Mouse (Mus musculus): ENCODE data around the gene Ltbr. TPM values are rescaled to one million over a fixed set of nuclear protein-coding genes. Genes with fewer than 3 reads are reported as not detected.

Ltbr gene
- polyA plus RNA-seq, 1 experiment from 2014 or later = 36.6 TPM

DNA sequence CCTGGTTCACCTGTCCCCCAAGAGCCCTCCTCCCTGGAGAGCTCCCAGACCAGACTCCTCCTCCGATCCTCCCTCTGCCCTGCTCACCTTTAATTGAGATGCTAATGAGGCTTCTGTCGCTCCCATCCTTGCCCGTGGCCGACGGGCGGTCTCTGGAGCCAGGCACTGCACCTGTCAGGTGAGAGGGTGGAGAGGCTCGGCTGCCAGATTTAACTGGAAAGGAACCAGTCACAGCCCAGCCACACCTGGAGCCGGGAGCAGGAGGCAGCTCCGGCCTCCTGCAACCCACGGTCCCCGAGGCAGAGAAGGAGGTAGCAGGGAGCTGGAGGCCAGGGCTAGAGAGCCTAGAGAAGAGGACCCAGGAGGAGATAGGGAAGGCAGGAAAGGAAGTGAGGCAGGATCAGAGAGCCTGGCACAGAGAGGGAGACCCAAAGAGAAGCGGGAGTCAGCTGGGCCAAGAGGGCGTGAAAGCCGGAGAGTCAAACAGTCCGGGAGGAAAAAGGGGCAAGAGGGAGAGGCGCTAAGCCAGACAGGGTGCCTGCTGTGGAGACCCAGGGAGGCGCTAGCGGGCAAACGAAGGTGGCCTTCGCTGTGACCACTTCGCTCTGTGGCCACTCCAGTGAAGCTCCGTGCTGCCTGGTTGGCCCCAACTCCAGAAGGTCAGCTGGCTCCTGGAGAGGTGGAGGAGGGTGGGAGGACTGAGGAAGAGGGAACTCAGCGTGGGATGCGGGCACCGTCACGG is 7.6 kb upstream of the Ltbr start:
- no peak overlapping the region for H3K4me2 ChIP-seq (ENCODE audit: low read depth, severe bottlenecking)
- no peak overlapping the region for H3K27ac ChIP-seq (replicated peaks; ENCODE audit: low read depth, low read length)
- 6% methylated on average over 26 of the region's 26 CpGs for WGBS
- 0 out of 2 replicates have a peak, but pooled peaks cover 6% of the 10 kb centered on the region for H3K4me1 ChIP-seq (ENCODE audit: control insufficient read depth, insufficient read depth, low read length)
- H3K27me3 ChIP-seq (ENCODE audit: control insufficient read depth, insufficient read depth, low read length) = peaks cover 29% of the 10 kb centered on the region
- no peaks in the 10 kb centered on the region for H3K36me3 ChIP-seq (ENCODE audit: control insufficient read depth, insufficient read depth, low read length)
- H3K9me3 ChIP-seq (ENCODE audit: control insufficient read depth, low read length) = no peaks in the 10 kb centered on the region
- ATAC-seq (ENCODE audit: insufficient number of reproducible peaks, low FRiP score, low TSS enrichment, low read depth) (no peak), DNase-seq (ENCODE audit: low spot score) (no peak)
- H3K4me3 ChIP-seq (ENCODE audit: low read depth, low read length) = no peak overlapping the region
- no peak overlapping the region for H3K9ac ChIP-seq (ENCODE audit: low read length)

DNA sequence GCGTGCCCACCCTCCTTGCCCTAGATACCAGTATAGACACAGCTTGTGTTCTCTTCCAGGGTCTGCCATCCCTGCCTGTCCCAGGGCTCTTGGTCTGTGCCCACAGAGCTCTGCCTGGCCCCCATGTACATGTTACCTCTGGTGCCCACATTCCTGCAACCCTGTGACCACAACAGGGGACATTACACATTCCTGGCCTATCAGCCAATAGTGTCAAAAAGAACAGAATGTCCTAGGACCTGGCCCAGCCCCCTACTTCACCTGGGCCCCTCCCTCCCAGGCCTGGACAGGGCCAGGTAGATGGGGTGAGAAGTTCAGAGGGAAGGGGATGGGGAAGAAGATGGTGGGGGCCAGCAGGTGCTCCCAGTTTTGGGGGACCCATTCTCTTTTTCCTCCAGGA is 6.6 kb upstream of the Ltbr start, which contains the start of gene Scnn1a:
Gene Scnn1a, plus strand, starts transcription at position 337 of the 400 bp plus-strand sequence.
- WGBS = 60% methylated on average over 1 of the region's 1 CpGs

DNA sequence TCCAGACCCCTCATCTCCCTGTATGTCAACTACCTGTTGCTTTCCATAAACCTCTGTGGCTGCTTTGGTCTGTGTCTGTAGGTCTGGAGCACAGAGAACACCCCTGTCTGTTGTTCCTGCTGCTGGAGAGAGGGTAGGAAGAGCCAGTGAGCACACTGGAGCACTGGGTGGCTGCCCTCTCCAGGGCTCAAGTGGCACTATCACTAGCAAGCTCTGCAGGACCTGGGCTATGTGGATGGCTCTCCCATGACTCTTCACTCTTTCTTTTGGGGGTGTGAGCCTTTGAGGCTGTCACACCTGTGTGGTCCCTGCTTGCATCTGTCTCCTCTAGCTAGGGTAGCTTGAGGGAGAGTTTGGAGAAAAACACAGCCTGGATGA is 6.2 kb upstream of the Ltbr start:
- Histone ChIP-seq H3K4me1 (ENCODE audit: control insufficient read depth, insufficient read depth, low read length) (0 out of 2 replicates have a peak, but pooled peaks cover 6% of the 10 kb centered on the region), H3K9me3 (ENCODE audit: control insufficient read depth, low read length) (no peaks in the 10 kb centered on the region), H3K4me2 (ENCODE audit: low read depth, severe bottlenecking) (no peak overlapping the region), H3K27me3 (ENCODE audit: control insufficient read depth, insufficient read depth, low read length) (peaks cover 29% of the 10 kb centered on the region), H3K27ac (replicated peaks; ENCODE audit: low read depth, low read length) (no peak overlapping the region), H3K9ac (ENCODE audit: low read length) (no peak overlapping the region), H3K4me3 (ENCODE audit: low read depth, low read length) (no peak overlapping the region), H3K36me3 (ENCODE audit: control insufficient read depth, insufficient read depth, low read length) (no peaks in the 10 kb centered on the region)
- ATAC-seq (ENCODE audit: insufficient number of reproducible peaks, low FRiP score, low TSS enrichment, low read depth) = no peak
- no peak for DNase-seq (ENCODE audit: low spot score)

More for the DNA sequence above, 6.6 kb upstream of the Ltbr start, which contains the start of gene Scnn1a:
- Histone ChIP-seq H3K4me2 (ENCODE audit: low read depth, severe bottlenecking) (no peak within 1 kb of the TSS), H3K9me3 (ENCODE audit: control insufficient read depth, low read length) (no peaks in the 10 kb centered on the region), H3K4me1 (ENCODE audit: control insufficient read depth, insufficient read depth, low read length) (0 out of 2 replicates have a peak, but pooled peaks cover 6% of the 10 kb centered on the region), H3K27ac (replicated peaks; ENCODE audit: low read depth, low read length) (no peak within 1 kb of the TSS), H3K27me3 (ENCODE audit: control insufficient read depth, insufficient read depth, low read length) (peaks cover 29% of the 10 kb centered on the region), H3K4me3 (ENCODE audit: low read depth, low read length) (no peak within 1 kb of the TSS), H3K9ac (ENCODE audit: low read length) (no peak within 1 kb of the TSS), H3K36me3 (ENCODE audit: control insufficient read depth, insufficient read depth, low read length) (no peaks in the 10 kb centered on the region)
- ATAC-seq (ENCODE audit: insufficient number of reproducible peaks, low FRiP score, low TSS enrichment, low read depth) (no peak), DNase-seq (ENCODE audit: low spot score) (no peak)

DNA sequence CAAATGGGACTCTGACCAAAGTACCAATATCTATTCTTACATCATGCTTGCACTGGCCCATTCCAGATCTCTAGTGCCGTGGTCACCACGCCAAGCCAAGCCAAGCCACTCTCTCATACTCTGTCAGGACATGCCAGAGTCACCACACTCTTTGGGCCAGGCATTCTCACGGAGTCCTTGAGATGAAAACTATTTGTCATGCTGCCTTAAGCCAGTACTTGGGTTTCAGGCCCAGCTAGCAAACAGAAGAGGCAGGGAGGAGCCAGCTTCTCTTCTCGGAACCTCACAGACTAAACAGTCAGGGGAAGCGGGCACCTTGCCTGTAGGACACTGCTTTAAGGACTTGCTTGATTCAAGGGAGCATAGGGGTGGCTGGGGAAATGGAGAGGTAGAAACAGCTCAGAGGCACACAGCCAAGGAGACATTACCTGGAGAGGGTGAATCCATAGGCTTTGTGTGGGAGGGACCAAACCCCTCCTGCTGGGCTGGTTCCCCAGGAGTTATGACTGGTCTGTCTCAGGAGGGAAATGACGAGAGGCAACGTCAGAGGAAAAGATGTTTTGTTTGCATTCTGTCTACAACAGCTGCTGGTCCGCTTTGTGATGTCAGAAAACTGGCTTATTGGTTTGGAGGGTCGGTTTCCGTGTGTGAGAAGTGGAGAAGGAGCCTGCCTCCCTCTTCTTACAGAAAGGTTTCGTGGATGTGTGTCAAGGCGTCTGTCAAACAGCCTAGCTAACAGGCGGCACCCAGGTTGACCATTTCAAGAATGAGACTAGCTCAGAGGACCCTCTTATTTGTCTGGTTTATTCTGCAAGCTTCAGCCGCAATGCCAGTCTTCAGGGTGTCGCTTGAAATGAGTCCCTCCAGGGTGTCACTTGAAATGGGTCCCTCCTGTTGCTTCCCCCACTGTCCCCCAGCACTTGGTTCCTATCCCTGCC is 5.6 kb upstream of the Ltbr start:
- Histone ChIP-seq H3K4me3 (ENCODE audit: low read depth, low read length) (no peak overlapping the region), H3K9me3 (ENCODE audit: control insufficient read depth, low read length) (no peaks in the 10 kb centered on the region), H3K9ac (ENCODE audit: low read length) (no peak overlapping the region), H3K4me1 (ENCODE audit: control insufficient read depth, insufficient read depth, low read length) (peaks cover 10% of the 10 kb centered on the region), H3K36me3 (ENCODE audit: control insufficient read depth, insufficient read depth, low read length) (no peaks in the 10 kb centered on the region), H3K27ac (replicated peaks; ENCODE audit: low read depth, low read length) (no peak overlapping the region), H3K4me2 (ENCODE audit: low read depth, severe bottlenecking) (no peak overlapping the region), H3K27me3 (ENCODE audit: control insufficient read depth, insufficient read depth, low read length) (peaks cover 29% of the 10 kb centered on the region)
- DNase-seq (ENCODE audit: low spot score) (no peak), ATAC-seq (ENCODE audit: insufficient number of reproducible peaks, low FRiP score, low TSS enrichment, low read depth) (no peak)
- 71% methylated on average over 15 of the region's 15 CpGs for WGBS

DNA sequence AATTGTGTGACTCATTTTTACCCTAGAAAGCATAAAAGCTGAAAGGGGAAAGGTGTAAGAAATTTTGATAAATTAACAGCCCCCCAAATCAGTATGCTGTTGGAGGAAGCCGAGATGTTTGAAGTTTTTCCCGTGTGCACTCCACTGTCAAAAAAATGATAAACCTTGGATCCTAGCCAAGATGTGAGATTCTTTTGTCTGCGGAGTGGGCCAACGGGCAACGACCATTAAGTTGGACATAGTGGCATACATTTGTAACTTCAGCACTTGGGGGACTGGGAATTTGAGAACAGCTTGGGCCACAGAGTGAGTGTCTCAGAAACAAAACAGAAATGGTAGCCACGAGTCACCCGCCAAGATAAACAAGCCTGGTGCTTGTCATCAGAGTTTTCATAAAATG is 3.4 kb upstream of the Ltbr start:
- Histone ChIP-seq H3K4me1 (ENCODE audit: control insufficient read depth, insufficient read depth, low read length) (peaks cover 22% of the 10 kb centered on the region), H3K27me3 (ENCODE audit: control insufficient read depth, insufficient read depth, low read length) (peaks cover 25% of the 10 kb centered on the region), H3K9ac (ENCODE audit: low read length) (no peak overlapping the region), H3K4me2 (ENCODE audit: low read depth, severe bottlenecking) (no peak overlapping the region), H3K9me3 (ENCODE audit: control insufficient read depth, low read length) (no peaks in the 10 kb centered on the region), H3K4me3 (ENCODE audit: low read depth, low read length) (no peak overlapping the region), H3K36me3 (ENCODE audit: control insufficient read depth, insufficient read depth, low read length) (peaks cover 2% of the 10 kb centered on the region; the same call in 1 of the 2 replicates), H3K27ac (replicated peaks; ENCODE audit: low read depth, low read length) (no peak overlapping the region)
- 86% methylated on average over 7 of the region's 7 CpGs for WGBS
- no peak for DNase-seq (ENCODE audit: low spot score)
- no peak for ATAC-seq (ENCODE audit: insufficient number of reproducible peaks, low FRiP score, low TSS enrichment, low read depth)

DNA sequence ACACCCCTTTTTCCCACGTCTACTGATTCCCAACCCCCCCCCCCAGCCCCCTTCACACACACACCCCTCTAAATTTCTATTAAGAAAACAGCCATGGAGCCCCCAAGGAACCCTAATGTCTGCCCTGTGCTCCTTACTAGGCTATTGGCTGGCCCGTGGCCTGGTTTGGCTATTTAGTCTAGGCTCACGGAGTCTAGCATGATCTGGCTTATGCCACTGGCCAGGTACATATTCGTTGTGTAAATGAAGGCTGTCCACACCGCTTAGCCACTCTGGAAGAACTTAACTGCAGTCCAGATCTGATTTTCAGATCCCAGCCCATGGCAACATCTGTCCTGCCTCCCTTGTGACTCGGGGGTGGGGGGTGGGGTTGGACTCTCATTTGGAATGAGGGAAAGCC is 1.1 kb upstream of the Ltbr start:
- Histone ChIP-seq H3K27ac (replicated peaks; ENCODE audit: low read depth, low read length) (no peak overlapping the region; the same call in 1 of the 2 replicates), H3K4me2 (ENCODE audit: low read depth, severe bottlenecking) (peak overlapping the region; percentile 76; the same call in 1 of the 2 replicates), H3K4me1 (ENCODE audit: control insufficient read depth, insufficient read depth, low read length) (peaks cover 16% of the 10 kb centered on the region), H3K9me3 (ENCODE audit: control insufficient read depth, low read length) (no peaks in the 10 kb centered on the region), H3K4me3 (ENCODE audit: low read depth, low read length) (no peak overlapping the region), H3K27me3 (ENCODE audit: control insufficient read depth, insufficient read depth, low read length) (0 out of 2 replicates have a peak, but pooled peaks cover 2% of the 10 kb centered on the region), H3K36me3 (ENCODE audit: control insufficient read depth, insufficient read depth, low read length) (peaks cover 2% of the 10 kb centered on the region; the same call in 1 of the 2 replicates), H3K9ac (ENCODE audit: low read length) (no peak overlapping the region)
- DNase-seq (ENCODE audit: low spot score) (no peak), ATAC-seq (ENCODE audit: insufficient number of reproducible peaks, low FRiP score, low TSS enrichment, low read depth) (no peak)
- WGBS = 73% methylated on average over 6 of the region's 6 CpGs

DNA sequence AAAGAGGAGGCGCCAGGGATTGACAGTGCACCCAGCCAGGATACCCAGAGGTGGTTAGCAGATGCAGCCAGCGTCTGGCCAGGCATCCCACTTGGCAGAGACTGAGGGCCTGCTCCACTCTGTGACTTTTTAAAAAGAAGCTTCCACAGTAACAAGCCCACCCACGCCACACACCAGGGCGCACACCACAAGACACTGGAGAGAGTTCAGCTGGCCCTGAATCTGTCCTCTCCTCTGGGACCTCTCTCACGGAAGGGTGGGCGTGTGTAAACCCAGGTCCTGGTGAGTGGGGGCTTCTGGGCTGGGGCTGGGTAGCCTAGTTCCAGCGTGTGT is 512 bp upstream of the Ltbr start:
- Histone ChIP-seq H3K4me3 (ENCODE audit: low read depth, low read length) (peak overlapping the region; percentile 49), H3K27ac (replicated peaks; ENCODE audit: low read depth, low read length) (peak overlapping the region; percentile 77; the same call in 1 of the 2 replicates), H3K4me1 (ENCODE audit: control insufficient read depth, insufficient read depth, low read length) (peaks cover 16% of the 10 kb centered on the region), H3K9ac (ENCODE audit: low read length) (peak overlapping the region; percentile 87), H3K27me3 (ENCODE audit: control insufficient read depth, insufficient read depth, low read length) (no peaks in the 10 kb centered on the region), H3K36me3 (ENCODE audit: control insufficient read depth, insufficient read depth, low read length) (peaks cover 2% of the 10 kb centered on the region; the same call in 1 of the 2 replicates), H3K9me3 (ENCODE audit: control insufficient read depth, low read length) (no peaks in the 10 kb centered on the region), H3K4me2 (ENCODE audit: low read depth, severe bottlenecking) (peak overlapping the region; percentile 76)
- ATAC-seq (ENCODE audit: insufficient number of reproducible peaks, low FRiP score, low TSS enrichment, low read depth) (peak; percentile 45; the same call in 1 of the 2 replicates), DNase-seq (ENCODE audit: low spot score) (no peak)
- WGBS = 62% methylated on average over 7 of the region's 7 CpGs

DNA sequence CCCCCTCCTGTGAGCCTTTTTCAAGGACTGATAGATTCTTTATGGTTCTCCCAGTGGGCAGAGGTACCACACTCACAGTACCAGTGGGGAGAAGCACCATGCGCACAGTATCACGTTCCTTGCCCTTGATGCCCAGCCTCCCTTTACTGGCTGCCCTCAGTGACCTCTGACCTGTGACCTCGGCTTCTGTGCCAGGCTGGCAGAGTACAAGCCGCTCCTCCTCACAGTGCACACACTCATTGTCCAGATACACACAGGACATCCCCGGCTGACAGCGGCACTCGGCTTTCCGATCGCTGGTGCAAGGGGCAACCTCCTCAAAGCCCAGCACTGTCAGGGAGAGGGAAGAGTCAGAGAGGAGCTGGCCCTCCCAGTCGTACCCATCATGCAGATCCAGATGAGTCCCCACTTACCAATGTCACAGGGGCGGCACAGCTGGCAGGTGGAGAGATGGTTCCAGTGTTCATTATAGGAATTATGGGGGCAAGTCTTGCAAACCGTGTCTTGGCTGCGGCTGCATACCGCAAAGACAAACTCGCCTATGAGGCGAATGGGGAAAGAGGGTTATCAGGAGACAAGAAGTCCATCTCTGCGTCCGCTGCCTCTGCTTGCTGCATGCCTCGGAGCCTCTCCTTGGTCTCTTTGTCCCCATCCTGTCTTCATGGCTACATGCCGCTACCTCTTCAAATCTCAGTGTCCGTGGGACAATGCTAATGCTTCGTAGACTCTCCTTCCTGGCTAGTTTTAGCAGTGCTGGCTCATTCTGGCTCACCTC is 917 bp downstream of the Ltbr start:
- Histone ChIP-seq H3K4me3 (ENCODE audit: low read depth, low read length) (peak overlapping the region; percentile 49), H3K4me2 (ENCODE audit: low read depth, severe bottlenecking) (peak overlapping the region; percentile 76), H3K27me3 (ENCODE audit: control insufficient read depth, insufficient read depth, low read length) (no peaks in the 10 kb centered on the region), H3K9me3 (ENCODE audit: control insufficient read depth, low read length) (no peaks in the 10 kb centered on the region), H3K4me1 (ENCODE audit: control insufficient read depth, insufficient read depth, low read length) (peaks cover 16% of the 10 kb centered on the region), H3K36me3 (ENCODE audit: control insufficient read depth, insufficient read depth, low read length) (peaks cover 2% of the 10 kb centered on the region; the same call in 1 of the 2 replicates), H3K27ac (replicated peaks; ENCODE audit: low read depth, low read length) (no peak overlapping the region), H3K9ac (ENCODE audit: low read length) (peak overlapping the region; percentile 87)
- WGBS = 66% methylated on average over 22 of the region's 22 CpGs
- ATAC-seq (ENCODE audit: insufficient number of reproducible peaks, low FRiP score, low TSS enrichment, low read depth) = no peak
- peak; percentile 36 for DNase-seq (ENCODE audit: low spot score)

Measured in limb, embryonic 11.5 days (tissue).